Mouse (Mus musculus): Measurements from ENCODE around the gene Ube2g2.

- no peak for TF ChIP-seq CTCF (IDR thresholded peaks at IDR 0.05)
- TF ChIP-seq EP300 (IDR thresholded peaks at IDR 0.05): no peak
Observed at GRCm38 (mm10) chr10:77610221-77610961, 11.7 kb upstream of the Ube2g2 start.

Measured in lung, postnatal 0 days (tissue).